Mouse (Mus musculus): ENCODE measurements around the gene Ptbp2. TPM values are rescaled to one million over a fixed set of nuclear protein-coding genes. Genes with fewer than 3 reads are reported as not detected.

Ptbp2 gene
- polyA plus RNA-seq, 1 experiment from 2014 or later: 42.9 TPM

Small RNA genes lying within 50 kb of the gene (microRNA-seq; reads per million reads assigned to microRNA genes)
- not detected for gene Gm24744
